Mouse (Mus musculus): ENCODE results near the gene Zfp882.
"Not testable (repeated sequence)": the region's sequence is repeated elsewhere in the genome, so short reads cannot be mapped to it uniquely, and the experiment has no call there.

Zfp882 gene

GRCm38 (mm10) chr8:71952489-71952888, 44.1 kb downstream of the Zfp882 start:
- DNase-seq (ENCODE audit: low spot score): no peak

GRCm38 (mm10) chr8:71952961-71953700, 44.7 kb downstream of the Zfp882 start:
- DNase-seq (ENCODE audit: low spot score): not testable (repeated sequence)

- no peak for DNase-seq (ENCODE audit: low spot score)
Observed at GRCm38 (mm10) chr8:71954666-71955065, 46.3 kb downstream of the Zfp882 start.

- no peak for DNase-seq (ENCODE audit: low spot score)
Observed at GRCm38 (mm10) chr8:71960483-71960882, 52.1 kb downstream of the Zfp882 start.

- DNase-seq (ENCODE audit: low spot score): no peak
Observed at GRCm38 (mm10) chr8:71961796-71962195, 53.4 kb downstream of the Zfp882 start.

- no peak for DNase-seq (ENCODE audit: low spot score)
Observed at GRCm38 (mm10) chr8:71964051-71964450, 55.6 kb downstream of the Zfp882 start.

- no peak for DNase-seq (ENCODE audit: low spot score)
Observed at GRCm38 (mm10) chr8:71965166-71965565, 56.8 kb downstream of the Zfp882 start.
